In the genomic region with DNA sequence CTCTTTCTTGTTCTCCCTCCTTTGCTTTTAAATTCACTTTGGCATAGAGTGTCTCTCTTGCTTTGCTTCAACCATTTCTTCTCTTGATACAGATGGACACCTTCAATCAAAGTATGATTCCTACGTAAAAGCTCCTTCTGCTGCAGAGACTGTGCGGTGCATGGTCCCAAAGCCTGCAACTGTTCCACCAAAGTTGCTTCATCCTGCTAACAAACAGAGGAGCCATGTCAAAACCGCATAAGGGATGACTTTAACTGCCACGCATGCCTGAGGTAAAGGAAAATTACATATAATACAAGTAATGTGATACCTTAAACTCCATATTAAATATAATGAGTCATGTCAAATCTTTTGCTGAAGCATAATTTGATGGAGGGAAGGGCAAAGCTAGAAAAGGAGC, we compare ENCODE assay signal across 22 mouse cellular contexts.
"Had no signal": no experiment of that assay in that cellular context is flagged by ENCODE, and none has a peak within 500 bp of the region (broad histone marks: within the 10 kb centered on the region; RNA-seq: fewer than 3 reads in every experiment).

No protein-coding gene starts in this region.

- H3K27me3 ChIP-seq: heart, embryonic 13.5 days; heart, embryonic 15.5 days; hindbrain, embryonic 13.5 days; hindbrain, embryonic 15.5 days; kidney, embryonic 15.5 days; limb, embryonic 13.5 days; limb, embryonic 15.5 days; liver, embryonic 12.5 days had no signal

- H3K36me3 ChIP-seq: heart, embryonic 10.5 days; heart, embryonic 13.5 days; heart, embryonic 15.5 days; hindbrain, embryonic 13.5 days; hindbrain, embryonic 15.5 days; kidney, embryonic 15.5 days; limb, embryonic 13.5 days; limb, embryonic 15.5 days; liver, embryonic 12.5 days had no signal

- DNase-seq: gastrocnemius, postnatal 14 days; gastrocnemius, postnatal 36 days; heart, adult 18-20 months; heart, postnatal 14 days; heart, postnatal 36 days; kidney, adult 11 months; kidney, adult 2 months; kidney, adult 9 months; kidney, postnatal 14 days; kidney, postnatal 36 days; layer of hippocampus, adult 9-11 months; layer of hippocampus, postnatal 36 days; left cerebral cortex, postnatal 4 days had no signal

- H3K4me3 ChIP-seq: heart, embryonic 10.5 days; heart, embryonic 13.5 days; heart, embryonic 15.5 days; hindbrain, embryonic 13.5 days; hindbrain, embryonic 15.5 days; kidney, embryonic 15.5 days; limb, embryonic 13.5 days; limb, embryonic 15.5 days; liver, embryonic 12.5 days had no signal

- H3K4me2 ChIP-seq: heart, embryonic 13.5 days; heart, embryonic 15.5 days; hindbrain, embryonic 13.5 days; hindbrain, embryonic 15.5 days; kidney, embryonic 15.5 days; limb, embryonic 13.5 days; limb, embryonic 15.5 days; liver, embryonic 12.5 days had no signal
